Mouse (Mus musculus) embryonic facial prominence, embryonic 13.5 days (tissue): ENCODE results near the gene Fkbp5. TPM values are rescaled to one million over a fixed set of nuclear protein-coding genes. Genes with fewer than 3 reads are reported as not detected.
"Not testable (repeated sequence)": the region's sequence is repeated elsewhere in the genome, so short reads cannot be mapped to it uniquely, and the experiment has no call there.

Experiments
- ATAC-seq: fragments of 200-750 bp; cut with Nextera tagmentation; 2 replicates; pipeline ENCODE4 v1.8.0; 2017; ENCODE audit warnings: low read depth; ENCODE audit not compliant: insufficient number of reproducible peaks, insufficient read depth, low FRiP score, low TSS enrichment
- H3K27ac ChIP-seq: fragments of 300-500 bp; sonication (generic); 2 replicates; pipeline ENCODE4 v1.5.1; 2015; ENCODE audit warnings: moderate library complexity, mild to moderate bottlenecking, inconsistent platforms
- H3K27me3 ChIP-seq: fragments of 300-500 bp; sonication (generic); 2 replicates; pipeline ENCODE4 v1.6.1; 2015; ENCODE audit warnings: mild to moderate bottlenecking, inconsistent platforms
- H3K36me3 ChIP-seq: fragments of 300-500 bp; sonication (generic); 2 replicates; pipeline ENCODE4 v1.6.1; 2015; ENCODE audit warnings: mild to moderate bottlenecking, inconsistent platforms
- H3K4me1 ChIP-seq: fragments of 300-500 bp; sonication (generic); 2 replicates; pipeline ENCODE4 v1.6.1; 2015; ENCODE audit warnings: inconsistent platforms
- H3K4me2 ChIP-seq: fragments of 300-500 bp; sonication (generic); 2 replicates; pipeline ENCODE4 v1.6.1; 2015; ENCODE audit warnings: moderate library complexity, mild to moderate bottlenecking, inconsistent platforms
- H3K4me3 ChIP-seq: fragments of 300-500 bp; sonication (generic); 2 replicates; pipeline ENCODE4 v1.5.1; 2015; ENCODE audit warnings: mild to moderate bottlenecking, inconsistent platforms
- H3K9ac ChIP-seq: fragments of 300-500 bp; sonication (generic); 2 replicates; pipeline ENCODE4 v1.6.1; 2015; ENCODE audit warnings: mild to moderate bottlenecking, inconsistent platforms
- H3K9me3 ChIP-seq: fragments of 300-500 bp; sonication (generic); 2 replicates; pipeline ENCODE4 v1.6.1; 2016; ENCODE audit warnings: inconsistent platforms
- WGBS: fragments of 180-500 bp; shearing (Covaris S2); methylation state at CpG from one replicate; pipeline ENCODE4 v1.1.7; 2015; ENCODE audit warnings: mixed read lengths; 5-methylcytosine and 5-hydroxymethylcytosine counted together
- polyA plus RNA-seq: library from polyadenylated mRNA; unstranded; fragments of >200 nt; fragmentation: Nextera tagmentation; extraction: Ambion mirVana; gene quantifications from 2 replicates; pipeline ENCODE4 v1.2.1, GENCODE M21; 2015

Gene Fkbp5
- polyA plus RNA-seq, 1 experiment from 2014 or later: 24.5 TPM

DNA sequence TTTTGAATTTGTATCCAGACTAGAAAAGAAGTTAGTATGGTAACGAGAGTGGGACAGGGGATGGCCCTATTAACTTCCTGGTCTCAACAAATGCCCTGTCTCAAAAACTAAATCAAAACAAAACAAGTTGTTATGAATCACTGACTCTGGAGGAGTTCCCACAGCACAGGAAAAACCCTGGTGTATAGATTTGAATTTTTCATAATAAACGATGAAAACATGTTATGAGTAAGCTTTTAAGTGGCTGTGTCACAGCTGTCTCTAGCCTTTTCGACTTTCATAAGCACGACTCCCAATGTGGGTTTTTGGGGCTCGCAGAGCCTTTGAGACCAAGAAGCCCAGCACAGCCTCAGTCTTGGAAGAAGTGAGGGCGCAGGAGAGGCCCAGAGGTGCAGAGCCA is 89.7 kb downstream of the Fkbp5 start:
- Histone ChIP-seq H3K4me1 (no peaks in the 10 kb centered on the region), H3K4me3 (no peak overlapping the region), H3K36me3 (peaks cover 20% of the 10 kb centered on the region; the same call in 1 of the 2 replicates), H3K27ac (no peak overlapping the region), H3K9ac (no peak overlapping the region), H3K4me2 (no peak overlapping the region), H3K9me3 (no peaks in the 10 kb centered on the region), H3K27me3 (no peaks in the 10 kb centered on the region)
- no peak for ATAC-seq
- WGBS: 87% methylated on average over 6 of the region's 6 CpGs

- 73% methylated on average over 6 of the region's 6 CpGs for WGBS
- ATAC-seq: no peak
- H3K9me3 ChIP-seq: no peaks in the 10 kb centered on the region
- H3K4me2 ChIP-seq: no peak overlapping the region
- H3K9ac ChIP-seq: no peak overlapping the region
- H3K27me3 ChIP-seq: no peaks in the 10 kb centered on the region
- H3K4me1 ChIP-seq: peaks cover 22% of the 10 kb centered on the region
- peaks cover 21% of the 10 kb centered on the region; the same call in 1 of the 2 replicates for H3K36me3 ChIP-seq
- no peak overlapping the region for H3K27ac ChIP-seq
- H3K4me3 ChIP-seq: no peak overlapping the region
Observed at GRCm38 (mm10) chr17:28424373-28424772, 93.0 kb downstream of the Fkbp5 start.

DNA sequence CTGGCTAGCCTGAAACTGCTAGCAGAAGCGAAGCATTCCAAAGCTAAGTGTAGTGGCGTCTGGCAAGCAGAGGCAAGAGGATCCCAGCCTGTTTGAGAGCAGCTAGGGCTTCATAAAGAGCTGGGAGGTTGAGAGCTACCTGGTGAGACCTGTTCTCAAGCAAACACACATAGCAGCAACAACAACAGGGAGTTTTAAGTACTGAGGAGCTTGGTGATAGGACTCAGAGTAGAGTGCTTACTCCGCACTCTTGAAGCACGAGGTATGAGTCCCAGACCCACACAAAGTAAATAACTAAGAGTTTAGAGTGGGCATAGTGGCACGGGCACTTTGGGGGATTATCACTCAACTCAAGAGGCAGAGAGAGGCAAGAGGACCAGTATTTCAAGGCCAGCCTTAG is 96.3 kb downstream of the Fkbp5 start:
- Histone ChIP-seq H3K9ac (no peak overlapping the region), H3K4me1 (peaks cover 22% of the 10 kb centered on the region), H3K27ac (peak overlapping the region; percentile 73), H3K36me3 (peaks cover 8% of the 10 kb centered on the region; the same call in 1 of the 2 replicates), H3K27me3 (no peaks in the 10 kb centered on the region), H3K4me2 (no peak overlapping the region), H3K4me3 (no peak overlapping the region), H3K9me3 (no peaks in the 10 kb centered on the region)
- ATAC-seq: no peak
- 80% methylated on average over 5 of the region's 5 CpGs for WGBS

- ATAC-seq: no peak
- Histone ChIP-seq H3K9me3 (no peaks in the 10 kb centered on the region), H3K4me2 (peak overlapping the region; percentile 28), H3K9ac (peak overlapping the region; percentile 51), H3K4me1 (peaks cover 22% of the 10 kb centered on the region), H3K36me3 (peaks cover 11% of the 10 kb centered on the region), H3K27ac (peak overlapping the region; percentile 73), H3K4me3 (no peak overlapping the region), H3K27me3 (no peaks in the 10 kb centered on the region)
- 36% methylated on average over 12 of the region's 12 CpGs for WGBS
Observed at GRCm38 (mm10) chr17:28420229-28421051, 96.9 kb downstream of the Fkbp5 start.

DNA sequence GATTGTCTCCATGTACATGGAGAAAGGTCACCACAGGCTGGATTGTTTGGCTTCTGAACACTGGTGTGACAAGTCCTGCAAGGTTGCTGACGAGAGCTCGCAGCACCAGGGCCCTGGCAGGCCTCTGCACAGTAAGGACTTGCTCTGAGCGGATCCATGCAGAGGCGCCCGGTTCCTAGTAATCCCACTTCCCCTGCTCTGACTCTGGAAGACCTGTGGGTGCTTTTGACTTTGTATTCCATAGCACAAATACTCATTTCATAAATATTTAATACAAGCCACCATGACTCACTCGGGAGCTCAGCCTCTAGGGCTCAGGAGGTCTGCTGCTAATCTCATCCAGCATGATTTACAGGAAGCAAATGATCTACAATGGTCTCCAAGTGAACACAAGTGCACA is 97.7 kb downstream of the Fkbp5 start:
- WGBS: 68% methylated on average over 6 of the region's 6 CpGs
- no peak overlapping the region for H3K4me2 ChIP-seq
- H3K9me3 ChIP-seq: no peaks in the 10 kb centered on the region
- no peak overlapping the region for H3K4me3 ChIP-seq
- H3K9ac ChIP-seq: no peak overlapping the region
- no peak for ATAC-seq
- peaks cover 22% of the 10 kb centered on the region for H3K4me1 ChIP-seq
- no peaks in the 10 kb centered on the region for H3K27me3 ChIP-seq
- peaks cover 13% of the 10 kb centered on the region for H3K36me3 ChIP-seq
- H3K27ac ChIP-seq: 0 out of 2 replicates have a peak overlapping the region, but pooled peaks have one; percentile 34

- ATAC-seq: no peak
- H3K36me3 ChIP-seq: peaks cover 13% of the 10 kb centered on the region
- no peak overlapping the region for H3K4me2 ChIP-seq
- H3K27ac ChIP-seq: no peak overlapping the region
- H3K27me3 ChIP-seq: no peaks in the 10 kb centered on the region
- H3K9me3 ChIP-seq: no peaks in the 10 kb centered on the region
- H3K4me3 ChIP-seq: no peak overlapping the region
- H3K9ac ChIP-seq: no peak overlapping the region
- 83% methylated on average over 1 of the region's 1 CpGs for WGBS
- H3K4me1 ChIP-seq: peaks cover 22% of the 10 kb centered on the region
Observed at GRCm38 (mm10) chr17:28418954-28419353, 98.4 kb downstream of the Fkbp5 start.

- not testable (repeated sequence) for H3K9me3 ChIP-seq, H3K4me3 ChIP-seq, H3K4me2 ChIP-seq, H3K9ac ChIP-seq, ATAC-seq, H3K27ac ChIP-seq, H3K27me3 ChIP-seq
- peaks cover 13% of the 10 kb centered on the region for H3K36me3 ChIP-seq
- peaks cover 22% of the 10 kb centered on the region for H3K4me1 ChIP-seq
Observed at GRCm38 (mm10) chr17:28418481-28418880, 98.8 kb downstream of the Fkbp5 start.

DNA sequence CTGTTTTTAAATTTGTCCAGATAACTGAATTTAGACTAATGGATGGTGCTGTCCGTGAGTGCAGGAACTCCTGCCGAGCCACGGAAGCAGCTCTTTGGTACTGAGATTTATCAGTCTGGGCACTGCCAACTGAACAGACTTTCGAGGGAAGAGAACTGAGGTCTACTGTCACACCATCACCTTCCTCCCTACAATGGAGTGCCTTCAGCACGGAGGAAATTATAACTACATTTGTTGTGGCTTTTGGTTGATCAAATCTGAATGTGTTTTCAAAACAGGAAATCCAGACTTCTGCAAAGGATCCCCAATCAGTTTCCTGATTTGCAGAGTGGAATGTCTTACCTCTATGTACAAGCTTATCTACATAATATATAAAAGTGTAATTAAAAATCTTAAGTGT is 99.6 kb downstream of the Fkbp5 start:
- Histone ChIP-seq H3K4me2 (no peak overlapping the region), H3K9ac (no peak overlapping the region), H3K36me3 (peaks cover 8% of the 10 kb centered on the region), H3K4me3 (no peak overlapping the region), H3K27ac (no peak overlapping the region), H3K4me1 (peaks cover 22% of the 10 kb centered on the region), H3K9me3 (no peaks in the 10 kb centered on the region), H3K27me3 (no peaks in the 10 kb centered on the region)
- 86% methylated on average over 5 of the region's 5 CpGs for WGBS
- ATAC-seq: no peak

DNA sequence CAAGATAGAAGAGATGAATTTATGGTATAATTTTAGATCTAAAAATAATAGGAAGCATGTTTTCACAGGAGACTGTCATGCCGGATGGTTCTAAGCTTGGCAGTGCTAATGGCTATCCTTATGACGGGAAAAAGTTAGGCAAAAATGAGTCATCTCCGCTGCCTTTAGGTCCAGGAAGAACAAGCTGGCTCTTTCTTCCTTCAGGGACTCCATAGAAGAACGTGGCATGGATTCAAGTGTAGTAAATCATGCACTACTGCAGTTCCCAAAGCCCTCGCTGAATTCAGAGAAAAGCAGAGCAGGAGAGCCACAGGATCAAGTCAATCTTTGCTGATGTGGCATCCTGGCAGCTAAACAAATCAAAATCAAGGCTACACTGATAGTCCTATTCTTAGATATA is 102.1 kb downstream of the Fkbp5 start:
- Histone ChIP-seq H3K4me2 (no peak overlapping the region), H3K9ac (no peak overlapping the region), H3K4me1 (peaks cover 12% of the 10 kb centered on the region), H3K36me3 (peaks cover 20% of the 10 kb centered on the region), H3K4me3 (no peak overlapping the region), H3K27me3 (no peaks in the 10 kb centered on the region), H3K9me3 (no peaks in the 10 kb centered on the region), H3K27ac (no peak overlapping the region)
- ATAC-seq: no peak
- WGBS: 86% methylated on average over 5 of the region's 5 CpGs

GRCm38 (mm10) chr17:28411381-28411960 is 105.9 kb downstream of the Fkbp5 start:
- Histone ChIP-seq H3K9me3 (no peaks in the 10 kb centered on the region), H3K4me2 (no peak overlapping the region), H3K9ac (no peak overlapping the region), H3K27me3 (no peaks in the 10 kb centered on the region), H3K4me1 (peaks cover 16% of the 10 kb centered on the region; the same call in 1 of the 2 replicates), H3K36me3 (peaks cover 28% of the 10 kb centered on the region), H3K27ac (no peak overlapping the region), H3K4me3 (no peak overlapping the region)
- ATAC-seq: no peak
- WGBS: 79% methylated on average over 10 of the region's 10 CpGs

DNA sequence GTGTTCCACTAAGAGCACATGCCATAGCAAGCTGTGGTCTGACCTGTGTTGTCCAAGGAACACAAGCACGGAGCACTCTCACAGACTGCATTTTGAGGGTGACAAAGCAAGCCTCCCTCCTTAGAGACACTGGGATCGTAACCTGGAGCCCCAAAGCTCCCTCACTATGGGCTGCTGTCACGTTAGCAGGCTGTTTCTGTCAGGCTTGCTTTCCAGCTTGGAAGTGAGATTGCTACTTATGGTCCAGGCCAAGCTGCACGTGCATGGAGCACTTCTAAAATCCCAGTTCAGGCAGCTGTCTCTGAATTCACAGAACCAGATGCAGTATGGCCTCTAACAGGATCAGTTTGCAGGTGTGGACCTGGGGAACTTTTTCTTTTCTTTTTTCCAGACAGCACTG is 106.6 kb downstream of the Fkbp5 start:
- Histone ChIP-seq H3K27ac (no peak overlapping the region), H3K4me3 (no peak overlapping the region), H3K27me3 (no peaks in the 10 kb centered on the region), H3K9ac (0 out of 2 replicates have a peak overlapping the region, but pooled peaks have one; percentile 16), H3K4me1 (peaks cover 16% of the 10 kb centered on the region; the same call in 1 of the 2 replicates), H3K4me2 (no peak overlapping the region), H3K9me3 (no peaks in the 10 kb centered on the region), H3K36me3 (peaks cover 33% of the 10 kb centered on the region)
- no peak for ATAC-seq
- 79% methylated on average over 4 of the region's 4 CpGs for WGBS
